Mouse (Mus musculus) midbrain, embryonic 11.5 days (tissue): Measurements from ENCODE around the gene Csgalnact2. TPM values are rescaled to one million over a fixed set of nuclear protein-coding genes. Genes with fewer than 3 reads are reported as not detected.

ENCODE experiments used
- ATAC-seq: fragments of 200-750 bp; cut with Nextera tagmentation; 2 replicates; pipeline ENCODE4 v1.8.0; 2017; ENCODE audit warnings: moderate TSS enrichment, moderate library complexity; ENCODE audit not compliant: low FRiP score
- DNase-seq: peaks from one replicate; pipeline ENCODE4 v3.0.0; 2015; ENCODE audit warnings: low spot score; ENCODE audit errors: missing footprints
- H3K27ac ChIP-seq: fragments of 300-500 bp; sonication (generic); 2 replicates; pipeline ENCODE4 v1.5.1; 2014; ENCODE audit warnings: low read depth, low read length
- H3K27me3 ChIP-seq: fragments of 300-500 bp; sonication (generic); 2 replicates; pipeline ENCODE4 v1.6.1; 2014; ENCODE audit warnings: mild to moderate bottlenecking, low read length, moderate library complexity, mixed read lengths; ENCODE audit not compliant: control insufficient read depth, insufficient read depth
- H3K36me3 ChIP-seq: fragments of 300-500 bp; sonication (generic); 2 replicates; pipeline ENCODE4 v1.6.1; 2014; ENCODE audit warnings: mild to moderate bottlenecking, low read length, moderate library complexity, mixed read lengths; ENCODE audit not compliant: control insufficient read depth, insufficient read depth
- H3K4me1 ChIP-seq: fragments of 300-500 bp; sonication (generic); 2 replicates; pipeline ENCODE4 v1.6.1; 2014; ENCODE audit warnings: low read length; ENCODE audit not compliant: control insufficient read depth, insufficient read depth
- H3K4me2 ChIP-seq: fragments of 300-500 bp; sonication (generic); 2 replicates; pipeline ENCODE4 v1.6.1; 2014; ENCODE audit warnings: mild to moderate bottlenecking, moderate library complexity
- H3K4me3 ChIP-seq: fragments of 300-500 bp; sonication (generic); 2 replicates; pipeline ENCODE4 v1.5.1; 2014; ENCODE audit warnings: low read depth, low read length
- H3K9ac ChIP-seq: fragments of 300-500 bp; sonication (generic); 2 replicates; pipeline ENCODE4 v1.6.1; 2014; ENCODE audit warnings: low read length
- H3K9me3 ChIP-seq: fragments of 300-500 bp; sonication (generic); 2 replicates; pipeline ENCODE4 v1.6.1; 2016; ENCODE audit warnings: low read length; ENCODE audit not compliant: control insufficient read depth
- WGBS: fragments of 180-500 bp; shearing (Covaris S2); extraction: QIAGEN DNeasy Blood & Tissue Kit; methylation state at CpG from one replicate; pipeline ENCODE4 v1.1.7; 2014; 5-methylcytosine and 5-hydroxymethylcytosine counted together
- polyA plus RNA-seq: library from polyadenylated mRNA; unstranded; fragments of >200 nt; fragmentation: Nextera tagmentation; extraction: Ambion mirVana; gene quantifications from 2 replicates; pipeline ENCODE4 v1.2.1, GENCODE M21; 2014

Gene Csgalnact2
- polyA plus RNA-seq, 1 experiment from 2014 or later = 8.1 TPM

DNA sequence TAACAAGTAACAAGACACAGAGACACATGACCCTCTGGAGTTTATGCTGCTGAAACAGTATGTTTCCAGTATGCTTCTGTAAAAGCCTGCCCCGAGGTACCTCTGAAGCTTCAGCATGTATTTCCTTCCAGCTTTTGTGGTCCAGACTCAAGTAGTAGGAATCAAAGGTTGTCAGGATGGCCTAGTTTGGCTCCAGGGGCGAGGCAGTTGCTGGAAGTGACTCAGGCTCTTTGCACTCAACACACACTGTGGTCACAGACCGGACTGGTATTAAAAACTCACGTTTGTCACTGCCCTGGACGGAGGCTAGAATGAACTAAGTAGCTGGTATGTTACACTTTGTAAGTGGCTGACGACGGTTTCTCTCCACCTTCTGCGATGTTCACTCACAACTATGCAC, 12.0 kb upstream of the Csgalnact2 start:
- 85% methylated on average over 8 of the region's 8 CpGs for WGBS
- Histone ChIP-seq H3K9me3 (no peaks in the 10 kb centered on the region), H3K9ac (no peak overlapping the region), H3K4me1 (no peaks in the 10 kb centered on the region), H3K4me2 (no peak overlapping the region), H3K27ac (no peak overlapping the region), H3K36me3 (no peaks in the 10 kb centered on the region), H3K27me3 (no peaks in the 10 kb centered on the region), H3K4me3 (no peak overlapping the region)
- DNase-seq (no peak), ATAC-seq (no peak)

DNA sequence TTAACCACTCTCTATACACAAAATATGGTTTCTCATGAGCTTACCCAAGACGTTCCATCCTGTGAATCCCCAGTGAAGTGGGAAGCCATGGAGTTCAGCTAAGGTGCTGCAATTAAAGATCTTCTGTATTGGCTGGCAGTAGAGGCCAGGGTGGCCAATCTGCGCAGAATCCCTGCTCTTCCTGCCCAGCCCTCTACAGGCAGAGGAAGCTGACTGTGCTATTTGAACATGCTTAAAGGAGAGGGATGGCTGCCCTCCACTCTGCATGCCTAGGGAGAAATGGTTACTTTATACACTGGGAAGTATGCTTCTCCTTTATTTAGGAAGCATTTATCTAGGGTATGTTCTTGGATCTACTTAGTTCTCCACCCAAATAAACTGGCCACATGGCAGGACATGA, 11.6 kb upstream of the Csgalnact2 start:
- no peak overlapping the region for H3K4me2 ChIP-seq
- no peak overlapping the region for H3K4me3 ChIP-seq
- H3K36me3 ChIP-seq = no peaks in the 10 kb centered on the region
- H3K9me3 ChIP-seq = no peaks in the 10 kb centered on the region
- ATAC-seq = no peak
- DNase-seq = no peak
- H3K27me3 ChIP-seq = no peaks in the 10 kb centered on the region
- H3K9ac ChIP-seq = no peak overlapping the region
- no peaks in the 10 kb centered on the region for H3K4me1 ChIP-seq
- WGBS = 76% methylated on average over 2 of the region's 2 CpGs
- no peak overlapping the region for H3K27ac ChIP-seq

DNA sequence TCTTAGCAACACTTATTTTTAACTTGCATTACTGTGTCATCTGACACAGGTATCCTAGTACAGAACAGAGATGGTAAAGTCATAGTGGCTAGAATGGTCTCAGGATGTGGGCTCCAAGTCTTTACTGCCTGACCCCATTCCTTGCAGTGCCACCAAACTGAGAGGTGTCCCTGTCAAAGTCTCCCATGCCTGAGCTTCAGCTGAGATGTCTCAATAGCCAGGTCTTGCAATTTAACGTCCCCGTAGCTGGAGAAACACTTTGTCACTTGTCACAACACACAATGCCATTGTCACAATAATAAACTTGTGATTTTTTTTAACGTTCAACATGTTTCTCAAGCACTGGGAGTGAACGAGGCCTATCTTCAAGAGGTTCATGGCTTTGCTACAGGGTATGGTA, 11.2 kb upstream of the Csgalnact2 start:
- 87% methylated on average over 4 of the region's 4 CpGs for WGBS
- Histone ChIP-seq H3K4me3 (no peak overlapping the region), H3K4me1 (no peaks in the 10 kb centered on the region), H3K9me3 (no peaks in the 10 kb centered on the region), H3K4me2 (no peak overlapping the region), H3K9ac (no peak overlapping the region), H3K27me3 (no peaks in the 10 kb centered on the region), H3K36me3 (no peaks in the 10 kb centered on the region), H3K27ac (no peak overlapping the region)
- ATAC-seq (no peak), DNase-seq (no peak)

DNA sequence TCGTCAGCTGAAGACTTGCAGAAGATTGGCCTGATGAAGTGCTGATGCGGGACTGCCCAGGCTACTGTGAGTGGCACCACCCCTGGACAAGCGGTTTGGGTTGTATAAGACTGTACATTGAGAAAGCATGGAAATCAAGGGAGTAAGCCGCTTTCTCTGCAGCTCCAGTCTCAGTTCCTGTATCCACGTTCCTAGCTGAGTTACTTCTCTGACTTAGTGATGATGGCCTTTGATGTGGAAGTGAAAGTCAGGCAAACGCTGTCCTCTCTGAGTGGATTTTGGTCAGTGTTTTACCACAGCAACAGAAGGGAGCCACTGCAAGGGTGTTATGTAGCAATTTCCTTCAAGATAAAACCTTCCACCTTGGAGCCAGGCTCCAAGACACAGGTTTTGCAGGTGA, 2.0 kb upstream of the Csgalnact2 start:
- DNase-seq = no peak
- Histone ChIP-seq H3K9ac (no peak overlapping the region), H3K4me3 (no peak overlapping the region), H3K4me2 (no peak overlapping the region), H3K27me3 (no peaks in the 10 kb centered on the region), H3K4me1 (peaks cover 5% of the 10 kb centered on the region; the same call in 1 of the 2 replicates), H3K36me3 (no peaks in the 10 kb centered on the region), H3K27ac (no peak overlapping the region), H3K9me3 (no peaks in the 10 kb centered on the region; the same call in 1 of the 2 replicates)
- WGBS = 89% methylated on average over 6 of the region's 6 CpGs
- ATAC-seq = no peak

DNA sequence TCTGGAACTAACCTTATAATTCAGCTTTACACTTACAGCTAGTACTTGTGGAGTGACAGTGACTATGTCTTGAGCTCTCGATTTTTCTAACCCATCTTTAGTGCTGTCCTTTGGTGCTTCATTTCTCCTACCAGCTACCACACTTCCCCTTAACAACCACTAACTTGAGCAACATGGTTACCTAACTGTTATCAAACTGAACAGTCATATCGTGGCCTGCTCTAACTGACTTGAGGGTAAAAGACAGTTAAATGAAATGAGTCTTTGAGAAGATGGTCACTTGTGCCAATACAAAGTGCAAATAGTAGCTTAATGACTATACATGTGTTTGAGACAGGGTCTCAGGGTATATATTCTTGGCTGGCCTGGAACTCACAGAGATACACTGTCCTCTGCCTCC, 1.8 kb downstream of the Csgalnact2 start:
- WGBS = 82% methylated on average over 2 of the region's 2 CpGs
- DNase-seq (no peak), ATAC-seq (no peak)
- Histone ChIP-seq H3K36me3 (no peaks in the 10 kb centered on the region), H3K4me1 (peaks cover 5% of the 10 kb centered on the region; the same call in 1 of the 2 replicates), H3K9ac (no peak overlapping the region), H3K27ac (no peak overlapping the region), H3K4me2 (no peak overlapping the region), H3K27me3 (no peaks in the 10 kb centered on the region), H3K9me3 (no peaks in the 10 kb centered on the region), H3K4me3 (no peak overlapping the region)

DNA sequence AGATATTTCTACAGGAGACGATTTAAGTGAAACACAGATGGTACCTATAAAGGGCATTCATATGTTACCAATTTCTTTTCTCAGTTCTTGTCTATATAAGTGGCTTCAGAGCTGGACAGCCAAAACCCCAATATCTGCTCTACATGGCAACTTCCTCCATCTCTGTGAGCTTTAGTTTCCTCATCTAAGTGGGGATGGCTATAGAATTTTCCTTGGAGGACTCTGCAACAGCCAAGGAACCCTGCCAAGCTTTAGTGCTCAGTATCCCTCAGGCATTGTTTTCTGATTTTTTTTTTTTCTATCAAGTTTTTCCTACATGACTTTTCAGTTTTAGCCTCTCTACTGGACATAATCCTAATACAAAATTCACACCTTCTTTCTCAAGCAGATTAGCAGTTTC, 4.5 kb downstream of the Csgalnact2 start:
- H3K4me3 ChIP-seq = no peak overlapping the region
- H3K9ac ChIP-seq = no peak overlapping the region
- H3K4me2 ChIP-seq = no peak overlapping the region
- H3K9me3 ChIP-seq = no peaks in the 10 kb centered on the region
- no peaks in the 10 kb centered on the region for H3K36me3 ChIP-seq
- ATAC-seq = no peak
- DNase-seq = no peak
- H3K27me3 ChIP-seq = no peaks in the 10 kb centered on the region
- H3K4me1 ChIP-seq = peaks cover 5% of the 10 kb centered on the region; the same call in 1 of the 2 replicates
- WGBS = 71% methylated on average over 1 of the region's 1 CpGs
- H3K27ac ChIP-seq = no peak overlapping the region

DNA sequence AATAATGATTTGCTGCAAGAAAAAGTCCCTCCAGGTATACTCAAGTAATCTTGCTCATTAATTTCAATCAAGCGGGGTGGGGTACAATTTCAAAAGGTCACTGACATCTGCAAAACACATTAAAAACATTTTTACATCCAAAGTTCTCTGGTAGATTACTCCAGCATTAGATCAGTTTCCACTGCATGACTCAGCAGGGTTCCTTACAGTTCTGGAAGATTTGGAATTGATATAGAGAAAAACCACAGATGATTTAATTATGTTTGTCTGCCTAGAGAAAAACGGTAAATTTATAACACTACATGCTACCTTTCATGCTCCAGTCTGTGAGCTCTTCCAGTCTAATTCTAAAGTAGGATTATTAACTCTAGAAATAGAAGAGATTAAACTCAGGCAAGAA, 8.9 kb downstream of the Csgalnact2 start:
- Histone ChIP-seq H3K4me2 (no peak overlapping the region), H3K27ac (no peak overlapping the region), H3K9me3 (no peaks in the 10 kb centered on the region), H3K9ac (no peak overlapping the region), H3K4me3 (no peak overlapping the region), H3K36me3 (no peaks in the 10 kb centered on the region), H3K4me1 (no peaks in the 10 kb centered on the region), H3K27me3 (no peaks in the 10 kb centered on the region)
- 80% methylated on average over 2 of the region's 2 CpGs for WGBS
- ATAC-seq (no peak), DNase-seq (no peak)

DNA sequence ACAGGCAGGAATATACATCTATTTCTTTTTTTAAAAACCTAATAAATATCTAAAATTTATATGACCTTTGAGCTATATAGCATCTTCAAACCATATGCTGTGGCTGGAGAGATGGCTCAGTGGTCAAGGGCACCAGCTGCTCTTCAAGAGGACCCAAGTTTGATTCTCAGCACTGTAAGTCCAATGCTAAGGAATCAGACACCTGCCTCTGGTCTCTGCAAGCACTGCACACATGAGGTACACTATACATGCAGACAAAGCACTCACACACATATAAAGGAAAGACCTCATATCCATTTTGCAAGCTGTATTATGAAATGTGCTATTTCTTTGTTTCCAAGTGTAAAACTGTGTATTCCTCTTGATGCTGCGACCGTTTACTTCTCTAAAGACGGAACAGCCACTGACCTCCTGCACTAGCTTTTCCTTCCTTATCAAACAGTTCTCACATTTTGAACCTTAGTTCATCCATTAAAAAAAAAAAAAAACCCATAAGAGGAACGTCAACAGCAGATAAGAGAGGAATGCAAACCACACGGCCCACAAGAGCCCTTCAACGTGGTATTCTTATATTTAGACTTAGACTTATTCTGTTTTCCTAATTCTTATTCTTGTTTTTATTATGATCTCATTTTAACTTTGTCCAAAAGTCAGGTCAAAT, 11.0 kb downstream of the Csgalnact2 start:
- WGBS = 87% methylated on average over 6 of the region's 6 CpGs
- no peak overlapping the region for H3K9ac ChIP-seq
- no peak for ATAC-seq

DNA sequence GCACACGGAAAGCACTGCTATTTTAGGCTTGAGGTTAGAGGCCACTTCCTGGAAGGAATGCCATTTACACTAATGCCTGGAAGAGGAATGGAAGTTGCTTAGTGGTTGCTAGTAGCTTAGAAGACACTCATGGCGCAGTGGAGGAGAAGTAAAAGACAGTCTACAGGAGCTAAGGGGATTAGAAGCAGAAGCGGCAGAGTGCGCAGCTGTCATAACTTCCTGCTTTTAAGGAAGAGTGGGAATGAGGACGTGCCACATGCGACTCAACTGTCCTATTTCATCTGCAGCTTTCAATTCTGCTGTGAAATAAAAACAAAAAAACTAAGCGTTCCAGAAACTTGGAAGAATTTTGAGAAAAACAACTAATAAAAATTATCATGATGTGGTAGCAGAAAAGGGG, 11.7 kb downstream of the Csgalnact2 start:
- Histone ChIP-seq H3K27ac (no peak overlapping the region), H3K9me3 (no peaks in the 10 kb centered on the region), H3K27me3 (no peaks in the 10 kb centered on the region), H3K36me3 (no peaks in the 10 kb centered on the region), H3K9ac (no peak overlapping the region), H3K4me3 (no peak overlapping the region), H3K4me2 (no peak overlapping the region), H3K4me1 (no peaks in the 10 kb centered on the region)
- DNase-seq (no peak), ATAC-seq (no peak)
- WGBS = 88% methylated on average over 7 of the region's 7 CpGs

More for the DNA sequence above, 11.0 kb downstream of the Csgalnact2 start:
- Histone ChIP-seq H3K36me3 (no peaks in the 10 kb centered on the region), H3K4me3 (no peak overlapping the region), H3K9me3 (no peaks in the 10 kb centered on the region), H3K4me1 (no peaks in the 10 kb centered on the region), H3K27me3 (no peaks in the 10 kb centered on the region), H3K27ac (no peak overlapping the region), H3K4me2 (no peak overlapping the region)
- DNase-seq = no peak
